Mouse (Mus musculus) MEL (cell line): Measurements from ENCODE around the gene Tmem104. TPM values are rescaled to one million over a fixed set of nuclear protein-coding genes. Genes with fewer than 3 reads are reported as not detected.

Experiments
- DNase-seq: peaks from one replicate; pipeline ENCODE4 v3.0.0; 2011; ENCODE audit warnings: low read depth, low spot score
- H3K27ac ChIP-seq: 2 replicates; pipeline ENCODE4 v1.5.1; 2012; ENCODE audit warnings: low read depth, mild to moderate bottlenecking, control low read depth, low read length, moderate library complexity; ENCODE audit not compliant: control insufficient read depth
- H3K27me3 ChIP-seq, 2 experiments: fragments of 150-350 bp in 1 of 2; sonication (generic) in 1 of 2; 2 replicates each; pipeline ENCODE4 v1.6.1; 2012; ENCODE audit warnings: low read length in 2 of 2, mild to moderate bottlenecking in 2 of 2, improper control_type of control experiment in 1 of 2, moderate library complexity in 1 of 2; ENCODE audit not compliant: insufficient read depth in 2 of 2, control insufficient read depth in 1 of 2
- H3K36me3 ChIP-seq, 2 experiments: 2 replicates each; pipeline ENCODE4 v1.6.1; 2012 to 2014; ENCODE audit warnings: low read length in 2 of 2, improper control_type of control experiment in 1 of 2, inconsistent platforms in 1 of 2, mild to moderate bottlenecking in 1 of 2; ENCODE audit not compliant: insufficient read depth in 2 of 2, control insufficient read depth in 1 of 2
- H3K4me1 ChIP-seq, 2 experiments: fragments of 150-350 bp in 1 of 2; sonication (generic) in 1 of 2; 2 replicates each; pipeline ENCODE4 v1.6.1; 2012; ENCODE audit warnings: low read length in 2 of 2, improper control_type of control experiment in 1 of 2, mild to moderate bottlenecking in 1 of 2; ENCODE audit not compliant: insufficient read depth in 2 of 2, control insufficient read depth in 1 of 2
- H3K4me3 ChIP-seq, 2 experiments: fragments of 150-350 bp in 1 of 2; sonication (generic) in 1 of 2; 2 replicates each; pipeline ENCODE4 v1.5.1; 2012; ENCODE audit warnings: low read depth in 2 of 2, low read length in 2 of 2, mild to moderate bottlenecking in 2 of 2, moderate library complexity in 2 of 2, control low read depth in 1 of 2, improper control_type of control experiment in 1 of 2; ENCODE audit not compliant: control insufficient read depth in 1 of 2, insufficient read depth in 1 of 2
- H3K79me2 ChIP-seq: 2 replicates; pipeline ENCODE4 v1.6.1; 2012; ENCODE audit warnings: mild to moderate bottlenecking, low read length, moderate library complexity; ENCODE audit not compliant: control insufficient read depth, poor library complexity, insufficient read depth
- H3K9ac ChIP-seq: 2 replicates; pipeline ENCODE4 v1.6.1; 2012; ENCODE audit warnings: low read depth, mild to moderate bottlenecking, control low read depth, low read length, moderate library complexity; ENCODE audit not compliant: control insufficient read depth, poor library complexity, severe bottlenecking
- H3K9me3 ChIP-seq: fragments of 150-350 bp; sonication (generic); replicated peaks from 2 replicates; pipeline ENCODE4 v1.6.1; 2012; ENCODE audit warnings: mild to moderate bottlenecking, low read length, improper control_type of control experiment, moderate library complexity; ENCODE audit not compliant: insufficient read depth
- CHD2 ChIP-seq: IDR thresholded peaks from 2 replicates; pipeline ENCODE4 v1.6.1; 2011; ENCODE audit warnings: low read length, improper control_type of control experiment
- CTCF ChIP-seq, 3 experiments: IDR thresholded peaks in 2 of 3; conservative IDR thresholded peaks in 1 of 3; 2 replicates each; pipeline ENCODE4 v1.5.1; 2011 to 2012; ENCODE audit warnings: low read length in 3 of 3, low read depth in 2 of 3, mild to moderate bottlenecking in 2 of 3, improper control_type of control experiment in 1 of 3, inconsistent platforms in 1 of 3, mixed read lengths in 1 of 3, moderate library complexity in 1 of 3; ENCODE audit not compliant: control insufficient read depth in 1 of 3, insufficient read depth in 1 of 3, poor library complexity in 1 of 3, severe bottlenecking in 1 of 3
- E2F4 ChIP-seq: IDR thresholded peaks from 2 replicates; pipeline ENCODE4 v1.6.1; 2011; ENCODE audit warnings: low read depth, low read length, improper control_type of control experiment, borderline replicate concordance
- EP300 ChIP-seq, 2 experiments: IDR thresholded peaks; 2 replicates each; pipeline ENCODE4 v1.6.1; 2011; ENCODE audit warnings: improper control_type of control experiment in 2 of 2, low read length in 2 of 2, low read depth in 1 of 2, mild to moderate bottlenecking in 1 of 2
- GABPA ChIP-seq: IDR thresholded peaks from 2 replicates; pipeline ENCODE4 v1.6.1; 2012; ENCODE audit warnings: low read depth, mild to moderate bottlenecking, inconsistent platforms, low read length, improper control_type of control experiment, moderate library complexity
- GATA1 ChIP-seq: IDR thresholded peaks from 2 replicates; pipeline ENCODE4 v1.6.1; 2011; ENCODE audit warnings: low read depth, low read length, improper control_type of control experiment
- HCFC1 ChIP-seq: IDR thresholded peaks from 2 replicates; pipeline ENCODE4 v1.6.1; 2012; ENCODE audit warnings: low read depth, mild to moderate bottlenecking, inconsistent platforms, low read length, improper control_type of control experiment, moderate library complexity
- MAZ ChIP-seq: IDR thresholded peaks from 2 replicates; pipeline ENCODE4 v1.6.1; 2012; ENCODE audit warnings: low read depth, mild to moderate bottlenecking, inconsistent platforms, low read length, improper control_type of control experiment
- MXI1 ChIP-seq: IDR thresholded peaks from 2 replicates; pipeline ENCODE4 v1.6.1; 2011; ENCODE audit warnings: mild to moderate bottlenecking, low read depth, low read length, improper control_type of control experiment
- POLR2A ChIP-seq, 2 experiments: IDR thresholded peaks; 2 replicates each; pipeline ENCODE4 v1.6.1; 2011 to 2012; ENCODE audit warnings: low read length in 2 of 2, mild to moderate bottlenecking in 2 of 2, control low read depth in 1 of 2, improper control_type of control experiment in 1 of 2, low read depth in 1 of 2, moderate library complexity in 1 of 2; ENCODE audit not compliant: control insufficient read depth in 1 of 2, insufficient read depth in 1 of 2, poor library complexity in 1 of 2
- POLR2AphosphoS2 ChIP-seq: IDR thresholded peaks from 2 replicates; pipeline ENCODE4 v1.6.1; 2011; ENCODE audit warnings: low read length, improper control_type of control experiment
- RAD21 ChIP-seq: IDR thresholded peaks from 2 replicates; pipeline ENCODE4 v1.6.1; 2011; ENCODE audit warnings: mild to moderate bottlenecking, low read depth, low read length, improper control_type of control experiment
- RCOR1 ChIP-seq: IDR thresholded peaks from 2 replicates; pipeline ENCODE4 v1.6.1; 2012; ENCODE audit warnings: low read depth, mild to moderate bottlenecking, inconsistent platforms, low read length, improper control_type of control experiment
- SIN3A ChIP-seq: IDR thresholded peaks from 2 replicates; pipeline ENCODE4 v1.6.1; 2012; ENCODE audit warnings: low read length, improper control_type of control experiment, inconsistent platforms
- TBP ChIP-seq: IDR thresholded peaks from 2 replicates; pipeline ENCODE4 v1.8.0; 2011; ENCODE audit warnings: low read depth, low read length, improper control_type of control experiment
- UBTF ChIP-seq: IDR thresholded peaks from 2 replicates; pipeline ENCODE4 v1.6.1; 2012; ENCODE audit warnings: low read depth, mild to moderate bottlenecking, inconsistent platforms, low read length, improper control_type of control experiment, moderate library complexity, borderline replicate concordance; ENCODE audit not compliant: insufficient read depth
- ZKSCAN1 ChIP-seq: IDR thresholded peaks from 2 replicates; pipeline ENCODE4 v1.6.1; 2012; ENCODE audit warnings: low read depth, mild to moderate bottlenecking, inconsistent platforms, low read length, improper control_type of control experiment, moderate library complexity
- ZMIZ1 ChIP-seq: IDR thresholded peaks from 2 replicates; pipeline ENCODE4 v1.6.1; 2012; ENCODE audit warnings: low read depth, mild to moderate bottlenecking, inconsistent platforms, low read length, improper control_type of control experiment, moderate library complexity
- polyA plus RNA-seq, 2 experiments: library from polyadenylated mRNA; stranded (reverse) in 1 of 2; unstranded in 1 of 2; fragments of >175 nt in 1 of 2; fragments of >200 nt in 1 of 2; gene quantifications; 2 replicates each; pipeline versions ENCODE4 v1.2.1 to v1.2.4; 2012; ENCODE audit warnings: low replicate concordance in 2 of 2, low read depth in 1 of 2; ENCODE audit not compliant: insufficient read length in 2 of 2, insufficient read depth in 1 of 2, missing spikeins in 1 of 2
- total RNA-seq: library from RNA; depleted of rRNA; stranded (reverse); fragments of 300-350 nt; gene quantifications from 2 replicates; pipeline ENCODE4 v1.2.3, GENCODE M21; 2012

The Tmem104 gene
- total and polyA plus RNA-seq, 3 experiments, result 21.9 to 24.8 TPM; not detected in 1

DNA sequence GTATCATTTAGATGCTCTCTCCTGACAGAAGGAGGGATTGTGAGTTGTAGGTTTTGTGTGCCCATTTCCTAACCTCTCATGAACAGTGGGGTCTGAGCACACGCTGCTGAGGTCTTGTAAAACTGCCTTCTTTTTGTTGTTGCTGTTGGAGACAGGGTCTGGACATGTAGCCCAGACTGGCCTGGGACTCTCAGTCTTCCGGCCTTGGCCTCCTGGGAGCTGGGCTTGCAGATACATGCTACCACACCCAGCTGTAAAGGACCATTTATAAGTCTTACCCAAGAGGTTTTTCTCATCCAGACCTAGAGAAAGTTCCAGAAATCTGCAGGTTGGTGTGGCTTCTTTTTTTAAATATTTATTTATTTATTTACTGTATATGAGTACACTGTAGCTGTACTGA, 101.0 kb downstream of the Tmem104 start:
- Histone ChIP-seq H3K36me3 (no peaks in the 10 kb centered on the region), H3K9me3 (no peaks in the 10 kb centered on the region), H3K4me1 (no peaks in the 10 kb centered on the region), H3K4me3 (no peak overlapping the region), H3K79me2 (no peaks in the 10 kb centered on the region), H3K27me3 (no peaks in the 10 kb centered on the region), H3K27ac (no peak overlapping the region), H3K9ac (no peak overlapping the region)
- DNase-seq, result no peak
- no peak for TF ChIP-seq UBTF
- no peak for TF ChIP-seq ZKSCAN1

- Histone ChIP-seq H3K27ac (no peak overlapping the region), H3K9me3 (no peaks in the 10 kb centered on the region), H3K9ac (no peak overlapping the region), H3K27me3 (no peaks in the 10 kb centered on the region), H3K4me1 (no peaks in the 10 kb centered on the region), H3K79me2 (no peaks in the 10 kb centered on the region), H3K36me3 (no peaks in the 10 kb centered on the region), H3K4me3 (no peak overlapping the region)
- DNase-seq, result no peak
- TF ChIP-seq CTCF (IDR thresholded peaks at IDR 0.05 in 2 of 3, conservative IDR thresholded peaks at IDR 0.05 in 1 of 3; ENCODE audit: control insufficient read depth in 1 of 3, insufficient read depth in 1 of 3, low read depth in 2 of 3, low read length in 3 of 3, poor library complexity in 1 of 3, severe bottlenecking in 1 of 3), result no peak
- no peak for TF ChIP-seq POLR2A (IDR thresholded peaks at IDR 0.05; ENCODE audit: control insufficient read depth in 1 of 2, insufficient read depth in 1 of 2, low read depth in 1 of 2, low read length in 2 of 2, poor library complexity in 1 of 2)
- TF ChIP-seq ZMIZ1, result no peak
- TF ChIP-seq TBP, result no peak
- no peak for TF ChIP-seq MAZ
- no peak for TF ChIP-seq CHD2
- TF ChIP-seq EP300 (IDR thresholded peaks at IDR 0.05; ENCODE audit: low read depth in 1 of 2, low read length in 2 of 2), result no peak
- no peak for TF ChIP-seq RCOR1
- no peak for TF ChIP-seq HCFC1
- TF ChIP-seq GATA1, result no peak
- TF ChIP-seq GABPA, result no peak
- no peak for TF ChIP-seq UBTF
- no peak for TF ChIP-seq MXI1
- TF ChIP-seq SIN3A, result no peak
- no peak for TF ChIP-seq RAD21
- no peak for TF ChIP-seq E2F4
Measured at GRCm38 (mm10) chr11:115289885-115290284, 102.6 kb downstream of the Tmem104 start.

- TF ChIP-seq RAD21 (no peak), POLR2AphosphoS2 (no peak)
- no peak for DNase-seq
- no peak overlapping the region for H3K4me3 ChIP-seq
- no peak overlapping the region for H3K9ac ChIP-seq
- H3K79me2 ChIP-seq, result no peaks in the 10 kb centered on the region
- no peaks in the 10 kb centered on the region for H3K27me3 ChIP-seq
- no peaks in the 10 kb centered on the region for H3K9me3 ChIP-seq
- no peaks in the 10 kb centered on the region for H3K36me3 ChIP-seq
- no peak overlapping the region for H3K27ac ChIP-seq
- H3K4me1 ChIP-seq, result no peaks in the 10 kb centered on the region
Measured at GRCm38 (mm10) chr11:115290314-115290713, 103.0 kb downstream of the Tmem104 start.
